Mouse (Mus musculus) regulatory T cell (primary cell): ENCODE data around the gene Gcgr.
"Not testable (repeated sequence)": the region's sequence is repeated elsewhere in the genome, so short reads cannot be mapped to it uniquely, and the experiment has no call there.

Source experiments
- in situ Hi-C: fragments of 300-600 bp; cut with MboI, MseI; formaldehyde crosslinking; loops from one replicate; pipeline ENCODE4 v1.15.1; 2025; ENCODE audit warnings: high pct_unique_total_duplicates

Gcgr gene

GRCm38 (mm10) chr11:120506899-120507298, 23.6 kb upstream of the Gcgr start:
- in situ Hi-C loops, result no loop called here

GRCm38 (mm10) chr11:120507611-120508289, 22.7 kb upstream of the Gcgr start:
- in situ Hi-C loops, result no loop called here

GRCm38 (mm10) chr11:120508290-120508870, 22.1 kb upstream of the Gcgr start:
- in situ Hi-C loops, result no loop called here

- in situ Hi-C loops, result no loop called here
Observed at GRCm38 (mm10) chr11:120509940-120510339, 20.6 kb upstream of the Gcgr start.

GRCm38 (mm10) chr11:120510375-120511030, 20.0 kb upstream of the Gcgr start:
- in situ Hi-C loops, result no loop called here

GRCm38 (mm10) chr11:120512790-120513453, 17.6 kb upstream of the Gcgr start:
- in situ Hi-C loops, result no loop called here

GRCm38 (mm10) chr11:120514262-120514661, 16.2 kb upstream of the Gcgr start:
- in situ Hi-C loops, result not testable (repeated sequence)

GRCm38 (mm10) chr11:120515611-120516010, 14.9 kb upstream of the Gcgr start:
- in situ Hi-C loops, result no loop called here

GRCm38 (mm10) chr11:120517147-120517546, 13.4 kb upstream of the Gcgr start:
- in situ Hi-C loops, result no loop called here

GRCm38 (mm10) chr11:120518027-120518426, 12.5 kb upstream of the Gcgr start:
- in situ Hi-C loops, result no loop called here

- in situ Hi-C loops, result no loop called here
Observed at GRCm38 (mm10) chr11:120518558-120518957, 11.9 kb upstream of the Gcgr start.

GRCm38 (mm10) chr11:120519738-120520137, 10.8 kb upstream of the Gcgr start:
- in situ Hi-C loops, result no loop called here

- in situ Hi-C loops, result no loop called here
Observed at GRCm38 (mm10) chr11:120520498-120520897, 10.0 kb upstream of the Gcgr start.

- in situ Hi-C loops, result no loop called here
Observed at GRCm38 (mm10) chr11:120520967-120521540, 9.4 kb upstream of the Gcgr start.

- in situ Hi-C loops, result no loop called here
Observed at GRCm38 (mm10) chr11:120522581-120522980, 7.9 kb upstream of the Gcgr start.

GRCm38 (mm10) chr11:120525959-120526358, 4.5 kb upstream of the Gcgr start:
- in situ Hi-C loops, result no loop called here

GRCm38 (mm10) chr11:120527690-120528354, 2.7 kb upstream of the Gcgr start:
- in situ Hi-C loops, result no loop called here

- in situ Hi-C loops, result no loop called here
Observed at GRCm38 (mm10) chr11:120528903-120529302, 1.6 kb upstream of the Gcgr start.

- in situ Hi-C loops, result no loop called here
Observed at GRCm38 (mm10) chr11:120531646-120532045, 1.1 kb downstream of the Gcgr start.

- in situ Hi-C loops, result no loop called here
Observed at GRCm38 (mm10) chr11:120534093-120534492, 3.6 kb downstream of the Gcgr start.

GRCm38 (mm10) chr11:120535145-120535544, 4.6 kb downstream of the Gcgr start:
- in situ Hi-C loops, result no loop called here

- in situ Hi-C loops, result no loop called here
Observed at GRCm38 (mm10) chr11:120535804-120536203, 5.3 kb downstream of the Gcgr start.
